Mouse (Mus musculus) effector memory CD4-positive, alpha-beta T cell, adult 7 months (primary cell): Measurements from ENCODE around the gene Gbgt1. TPM values are rescaled to one million over a fixed set of nuclear protein-coding genes. Genes with fewer than 3 reads are reported as not detected.

Experiments
- polyA plus RNA-seq: library from polyadenylated mRNA; unstranded; fragments of 100-300 nt; shearing (Covaris generic); gene quantifications from one replicate; pipeline ENCODE4 v1.2.1, GENCODE M21; 2017

Gene Gbgt1
- polyA plus RNA-seq = not detected

DNA sequence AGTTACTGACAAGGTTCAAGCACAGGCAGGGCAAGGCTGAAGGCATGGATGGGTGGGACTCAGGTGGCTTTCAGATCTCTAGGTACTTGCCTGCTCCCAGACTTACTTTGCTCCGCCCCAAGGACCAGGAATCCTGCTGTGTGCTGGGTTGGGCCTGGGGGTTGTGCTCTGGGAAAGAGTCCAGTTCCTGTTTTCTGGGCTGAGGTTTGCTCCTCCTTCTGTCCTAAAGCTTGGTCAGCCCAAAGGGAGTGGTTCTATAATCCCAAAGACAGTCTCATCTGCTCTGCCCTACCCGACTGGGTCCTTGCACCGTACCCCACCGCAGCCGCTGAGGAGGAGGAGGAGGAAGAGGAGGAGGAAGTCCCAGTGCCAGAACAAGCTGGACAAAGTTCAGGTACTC, at the start of gene Gbgt1:
Gene Gbgt1 (plus strand): TSS at position 221 of the 400 bp plus-strand sequence.

DNA sequence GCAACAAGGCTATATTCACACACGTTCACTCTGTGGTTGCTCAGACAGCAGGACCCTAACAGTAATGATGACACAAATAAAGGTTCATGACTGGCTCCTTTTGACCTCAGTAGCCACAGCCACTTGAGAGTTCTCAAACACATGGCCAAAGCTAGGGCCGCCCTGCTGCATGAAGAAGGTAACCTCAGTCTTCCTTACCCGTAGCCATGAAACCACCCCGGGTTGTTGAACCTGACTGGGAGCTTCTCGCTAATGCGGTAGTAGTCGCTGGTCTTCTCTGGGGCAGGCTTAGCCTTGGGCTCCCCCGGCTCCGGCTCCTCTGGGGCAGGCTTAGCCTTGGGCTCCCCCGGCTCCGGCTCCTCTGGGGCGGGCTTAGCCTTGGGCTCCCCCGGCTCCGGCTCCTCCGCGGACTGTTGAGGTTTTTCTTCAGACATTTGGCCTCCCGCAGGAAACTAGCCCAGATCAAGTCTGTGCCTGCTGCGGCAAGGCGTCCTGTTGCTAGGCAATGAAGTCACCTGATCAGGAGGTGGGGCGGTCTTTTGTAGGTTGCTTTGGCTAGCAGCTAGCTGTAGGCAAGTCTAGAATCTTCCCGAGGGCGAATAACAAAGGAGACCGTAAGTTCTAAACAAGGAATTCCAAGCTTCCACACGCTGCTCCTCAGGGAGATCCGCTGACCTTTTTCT, 30.7 kb upstream of the Gbgt1 start, which contains the start of gene 1700007K13Rik:
Gene 1700007K13Rik (minus strand): TSS at position 497 of the 683 bp plus-strand sequence.

DNA sequence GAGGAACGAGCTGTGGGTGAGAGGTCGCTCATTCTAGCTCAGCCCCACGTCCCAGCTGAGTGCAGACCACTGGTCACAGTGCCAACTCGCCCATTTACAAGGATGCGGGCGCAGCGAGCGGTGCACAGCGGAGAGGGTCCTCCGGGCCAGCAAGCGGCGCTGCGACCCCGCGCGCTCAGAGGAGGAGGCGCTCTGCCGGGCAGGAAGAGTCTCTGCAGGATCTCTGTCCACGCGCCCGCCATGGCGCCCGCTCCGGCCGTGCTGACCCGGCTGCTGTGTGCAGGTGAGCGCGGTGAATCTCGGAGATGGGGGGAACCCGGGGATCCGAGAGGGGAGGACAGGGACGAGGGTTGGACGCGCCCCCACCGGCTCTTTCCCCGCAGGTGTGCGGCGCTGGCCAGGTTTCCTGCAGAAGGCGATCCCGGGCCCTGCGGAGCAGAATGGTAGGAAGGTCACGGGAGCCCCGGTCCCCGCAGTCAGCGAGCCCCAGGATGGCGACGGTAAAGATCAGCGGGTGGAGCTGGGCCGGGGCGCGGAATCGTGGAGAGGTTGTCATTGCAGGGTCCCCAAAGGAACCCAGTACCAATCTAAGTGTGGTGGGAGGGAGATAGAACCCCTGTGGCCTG, 28.7 kb upstream of the Gbgt1 start, which contains the start of gene Mrps2:
Gene Mrps2 (plus strand): TSS at position 207 of the 626 bp plus-strand sequence.

GRCm38 (mm10) chr2:28505795-28506194, 9.1 kb downstream of the Gbgt1 start, which contains the start of gene Gm10134:
TSS of gene Gm10134 (plus strand) at chr2:28506095.

DNA sequence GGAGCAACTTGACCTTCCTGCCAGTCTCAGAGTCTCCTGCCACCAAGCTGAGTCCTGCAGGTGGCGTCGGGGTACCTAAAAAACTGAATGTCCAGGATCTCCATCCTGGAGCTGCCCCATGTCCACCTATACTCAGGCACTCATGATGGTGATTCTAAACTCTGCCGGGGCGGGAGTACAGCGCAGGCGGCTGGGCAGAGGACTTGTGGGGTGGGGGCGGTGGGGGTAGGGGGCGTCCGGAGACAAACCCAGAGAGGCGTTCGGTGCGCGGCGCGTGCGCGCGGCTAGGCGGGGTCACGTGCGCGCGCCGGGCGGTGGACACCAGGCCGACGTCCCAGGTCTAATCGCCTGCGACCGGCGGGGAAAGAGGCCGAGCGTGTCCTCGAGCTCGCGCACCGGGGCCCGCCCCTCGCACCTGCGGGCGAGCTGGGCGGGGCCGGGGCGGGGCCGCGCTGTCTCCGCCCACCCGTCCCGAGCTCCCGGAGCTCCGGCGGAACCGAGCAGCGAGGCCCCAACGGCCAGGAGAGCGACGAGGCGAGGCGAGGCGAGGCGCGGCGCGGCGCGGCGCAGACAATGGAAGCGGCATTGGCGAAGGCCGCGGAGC, 16.2 kb downstream of the Gbgt1 start, which contains the start of gene Ralgds:
Gene Ralgds (plus strand): TSS at position 328 of the 604 bp plus-strand sequence.

Other genes with a start within 250 kb of the Gbgt1 start
- gene Ppp1r26, start 50.1 kb upstream of the Gbgt1 start, polyA plus RNA-seq = not detected
- gene 1700007K13Rik, start 30.6 kb upstream of the Gbgt1 start, polyA plus RNA-seq = not detected
- 11.4 TPM for gene Mrps2, start 28.8 kb upstream of the Gbgt1 start, polyA plus RNA-seq
- not detected for gene Gm10134, start 9.2 kb downstream of the Gbgt1 start, polyA plus RNA-seq
- 37.5 TPM for gene Ralgds, start 16.2 kb downstream of the Gbgt1 start, polyA plus RNA-seq
- 1.0 TPM for gene Cel, start 66.5 kb downstream of the Gbgt1 start, polyA plus RNA-seq
- gene Gtf3c5, start 86.9 kb downstream of the Gbgt1 start, polyA plus RNA-seq = 23.7 TPM
- gene Gfi1b, start 125.1 kb downstream of the Gbgt1 start, polyA plus RNA-seq = 0.62 TPM
- 26.6 TPM for gene Tsc1, start 144.3 kb downstream of the Gbgt1 start, polyA plus RNA-seq
- not detected for gene Spaca9, start 202.8 kb downstream of the Gbgt1 start, polyA plus RNA-seq
- not detected for gene Ak8, start 203.3 kb downstream of the Gbgt1 start, polyA plus RNA-seq